Mouse (Mus musculus) adrenal gland, adult 2 months (tissue): Measurements from ENCODE around the gene Pigw. TPM values are rescaled to one million over a fixed set of nuclear protein-coding genes. Genes with fewer than 3 reads are reported as not detected.

Source experiments
- DNase-seq: peaks from one replicate; pipeline ENCODE4 v3.0.0; 2021
- long read RNA-seq: library from polyadenylated mRNA; stranded (forward); transcript quantifications from one replicate; pipeline ENCODE4 v2.0.0, GENCODE M21; 2021
- polyA plus RNA-seq: library from polyadenylated mRNA; depleted of rRNA; stranded (reverse); fragments of >200 nt; gene quantifications from 2 replicates; pipeline ENCODE4 v1.2.3, GENCODE M21; 2012; rRNA removed
- total RNA-seq, 2 experiments: library from RNA; stranded (reverse); gene quantifications; 2 replicates each; pipeline ENCODE4 v1.2.3; 2021

Gene Pigw
- 10 to 100 TPM in 1 of 2 experiments, 1 to 10 TPM in 1; 6.5 to 10.1 TPM for total RNA-seq
- polyA plus RNA-seq = 1.2 and 1.9 TPM in 2 replicates
- long read RNA-seq, partial matches to known transcripts = 0 of 3 reads
- long read RNA-seq, other reads (novel, unspliced or antisense) = 1 of 3 reads

GRCm38 (mm10) chr11:84879772-84880464 is at the start of gene Pigw, which contains the start of gene Myo19:
Pigw (minus strand) TSS chr11:84880285.
Myo19 (plus strand) TSS chr11:84880148.
- peak; percentile 92 for DNase-seq

- no peak for DNase-seq
Measured at GRCm38 (mm10) chr11:84920981-84921380, 40.9 kb upstream of the Pigw start.

DNA sequence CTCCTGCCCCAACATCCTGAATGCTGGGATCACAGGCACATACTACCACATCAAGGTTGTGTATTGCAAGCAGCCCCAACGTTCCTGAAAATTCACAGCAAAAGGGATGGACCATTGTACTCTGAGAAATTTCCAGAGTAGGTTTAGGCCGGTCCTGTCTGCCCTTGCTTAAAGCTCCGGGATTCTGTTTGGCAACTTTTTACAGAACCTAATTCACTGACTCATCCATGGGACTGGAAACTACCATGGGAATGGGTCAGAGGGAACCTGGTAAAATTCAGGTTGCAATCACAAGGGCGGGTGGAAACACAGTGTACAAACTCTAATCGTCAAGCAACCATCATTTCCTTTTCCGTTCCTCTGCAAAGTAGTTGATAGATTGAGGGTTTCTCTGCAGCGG is 39.9 kb upstream of the Pigw start:
- DNase-seq = no peak

GRCm38 (mm10) chr11:84919276-84919675 is 39.2 kb upstream of the Pigw start:
- peak; percentile 19 for DNase-seq

GRCm38 (mm10) chr11:84918425-84918824 is 38.3 kb upstream of the Pigw start:
- peak; percentile 77 for DNase-seq

- no peak for DNase-seq
Measured at GRCm38 (mm10) chr11:84916703-84917300, 36.7 kb upstream of the Pigw start.

DNA sequence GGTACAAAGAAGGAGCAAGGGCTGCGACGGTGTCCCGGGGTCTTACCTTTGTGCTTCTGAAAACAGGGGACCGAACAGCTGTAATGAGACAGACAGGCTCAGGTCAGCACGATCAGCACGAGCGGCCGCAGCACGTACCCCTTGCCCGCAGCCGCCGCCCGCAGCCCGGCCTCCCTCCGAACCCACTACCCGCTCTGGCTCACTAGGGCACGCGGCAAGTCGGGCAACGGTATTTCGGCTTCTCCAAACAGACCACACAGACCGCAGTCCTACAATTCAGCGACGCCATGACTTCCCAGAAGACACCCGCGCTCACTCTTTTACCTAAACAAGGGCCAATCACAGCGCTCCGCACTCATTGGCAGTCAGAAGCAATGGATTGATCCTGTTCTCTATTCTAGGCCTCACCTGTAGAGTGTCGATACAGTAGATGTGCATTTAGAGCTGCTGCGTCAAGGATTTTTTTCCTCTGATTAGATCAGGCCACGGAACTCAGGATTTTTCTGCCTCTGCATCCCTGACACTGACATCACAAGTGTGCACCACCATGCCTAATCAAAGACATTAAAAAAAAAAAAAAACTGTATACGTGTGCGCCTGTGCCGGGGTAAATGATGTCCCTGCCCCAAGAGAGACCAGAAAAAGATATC is 36.1 kb upstream of the Pigw start, which contains the start of gene Znhit3:
Znhit3 (minus strand) TSS at position 314 of the 650 bp plus-strand sequence.
- peak; percentile 87 for DNase-seq

- DNase-seq = no peak
Measured at GRCm38 (mm10) chr11:84914673-84915072, 34.6 kb upstream of the Pigw start.

DNA sequence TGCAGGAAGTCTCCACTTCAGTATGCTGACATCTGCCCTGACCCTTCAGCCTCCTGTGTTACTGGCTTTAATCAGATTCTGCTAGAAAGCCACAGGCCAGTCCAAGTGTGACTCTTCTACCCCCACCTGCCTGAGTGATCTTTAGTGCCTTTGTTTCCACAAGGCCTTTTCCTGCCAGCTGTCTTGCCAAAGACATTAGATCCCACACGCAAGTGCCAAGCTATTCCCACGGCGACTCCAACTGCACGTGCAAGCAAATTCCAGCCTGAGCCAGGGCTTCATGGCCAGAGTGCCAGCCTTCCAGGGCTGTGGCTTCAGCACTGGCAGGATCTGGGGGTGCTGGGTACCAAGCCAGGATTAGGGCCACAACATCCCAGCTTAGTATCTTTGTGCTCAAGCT is 30.3 kb upstream of the Pigw start:
- DNase-seq = peak; percentile 11

- DNase-seq = no peak
Measured at GRCm38 (mm10) chr11:84908480-84908879, 28.4 kb upstream of the Pigw start.

DNA sequence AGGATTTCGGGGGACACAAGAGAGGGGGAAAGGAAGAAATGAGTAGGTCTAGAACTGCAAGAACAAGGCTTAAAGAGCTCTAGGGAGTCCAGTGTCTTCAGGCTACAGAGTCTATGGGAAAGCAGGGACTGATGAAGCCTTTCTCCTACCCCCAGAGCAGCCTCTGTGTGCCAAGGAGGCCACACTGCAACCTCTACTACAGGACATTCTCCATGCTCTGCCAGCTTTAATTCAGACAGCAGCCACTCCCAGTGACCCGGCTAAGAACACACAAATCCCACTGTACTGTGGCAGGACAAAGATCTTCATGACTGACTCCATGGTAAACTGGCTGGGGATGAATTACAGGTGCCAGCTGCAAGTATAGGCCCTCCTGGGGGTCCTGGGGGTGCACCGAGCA is 27.0 kb upstream of the Pigw start:
- no peak for DNase-seq

GRCm38 (mm10) chr11:84904597-84905144 is 24.6 kb upstream of the Pigw start:
- DNase-seq = no peak

GRCm38 (mm10) chr11:84893113-84893512 is 13.0 kb upstream of the Pigw start:
- DNase-seq = no peak

GRCm38 (mm10) chr11:84891705-84892104 is 11.6 kb upstream of the Pigw start:
- DNase-seq = no peak

DNA sequence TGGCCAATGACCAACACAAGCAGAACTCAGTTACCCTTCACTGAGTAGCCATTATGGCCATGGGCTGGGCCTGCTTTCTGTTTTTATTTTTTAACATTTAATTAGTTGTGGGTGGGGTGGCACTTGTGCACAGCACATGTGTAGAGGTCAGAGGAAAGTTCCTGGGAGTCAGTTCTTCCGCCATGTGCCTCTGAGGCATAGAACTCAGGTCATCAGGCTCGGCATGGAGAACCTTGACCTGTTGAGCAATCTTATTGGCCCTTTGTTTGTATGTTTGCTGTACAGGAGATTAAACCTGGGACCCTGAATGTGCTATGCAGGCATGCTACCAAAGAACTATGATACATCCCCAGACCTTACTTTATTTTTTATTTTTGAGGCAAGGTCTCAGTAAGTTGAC is 9.4 kb upstream of the Pigw start:
- DNase-seq = no peak

DNA sequence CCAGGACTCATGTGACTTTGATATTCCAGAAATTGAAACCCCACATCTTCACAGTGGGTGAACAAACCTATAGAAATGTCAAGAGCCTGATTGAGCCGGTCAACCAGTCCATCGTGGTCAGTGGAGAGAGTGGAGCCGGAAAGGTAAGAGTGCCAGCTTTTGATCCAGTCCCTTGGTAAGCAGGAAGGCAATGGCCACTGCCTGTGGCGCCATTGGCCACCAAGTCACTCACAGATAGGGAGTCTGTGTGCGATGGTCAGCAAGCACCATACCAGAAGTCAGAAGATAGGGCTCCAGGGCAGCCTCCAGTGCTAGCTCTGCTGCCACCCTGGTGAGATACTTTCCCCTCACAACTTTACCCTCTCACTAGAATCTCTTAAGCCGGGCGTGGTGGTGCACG is 7.9 kb upstream of the Pigw start:
- DNase-seq = no peak

DNA sequence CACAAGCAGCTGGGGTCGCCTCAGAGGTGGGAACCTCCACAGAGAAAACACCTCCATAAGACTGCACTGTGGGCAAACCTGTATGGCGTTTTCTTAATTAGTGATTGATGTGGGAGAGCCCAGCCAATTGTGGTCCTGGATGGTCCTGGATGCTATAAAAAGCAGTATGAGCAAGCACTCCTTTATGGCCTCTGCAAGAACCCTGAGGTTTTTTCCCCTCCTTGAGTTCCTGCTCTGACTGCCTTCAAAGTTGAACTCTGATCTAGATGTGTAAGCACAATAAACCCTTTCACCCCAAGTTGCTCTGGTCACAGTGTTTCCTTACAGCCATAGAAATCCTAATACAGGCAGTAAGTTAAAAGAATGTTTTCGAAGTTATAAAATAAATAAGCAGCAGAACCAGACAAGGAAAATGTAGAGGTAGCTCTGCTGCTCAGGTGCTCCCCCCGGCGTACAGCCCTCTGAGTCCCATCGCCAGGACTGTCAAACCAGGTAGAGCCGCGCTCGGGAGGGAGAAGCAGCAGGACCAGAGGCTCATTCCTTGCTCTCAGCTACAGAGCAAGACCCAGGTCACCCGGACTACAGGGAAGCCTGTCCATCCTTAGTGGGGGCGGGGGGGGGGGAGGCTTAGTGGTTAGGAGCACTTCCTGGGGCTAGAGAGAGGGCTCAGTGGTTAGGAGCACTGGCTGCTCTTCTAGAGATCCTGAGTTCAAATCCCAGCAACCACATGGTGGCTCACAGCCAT is 6.9 kb upstream of the Pigw start:
- DNase-seq = no peak

- DNase-seq = no peak
Measured at GRCm38 (mm10) chr11:84886236-84886635, 6.2 kb upstream of the Pigw start.

DNA sequence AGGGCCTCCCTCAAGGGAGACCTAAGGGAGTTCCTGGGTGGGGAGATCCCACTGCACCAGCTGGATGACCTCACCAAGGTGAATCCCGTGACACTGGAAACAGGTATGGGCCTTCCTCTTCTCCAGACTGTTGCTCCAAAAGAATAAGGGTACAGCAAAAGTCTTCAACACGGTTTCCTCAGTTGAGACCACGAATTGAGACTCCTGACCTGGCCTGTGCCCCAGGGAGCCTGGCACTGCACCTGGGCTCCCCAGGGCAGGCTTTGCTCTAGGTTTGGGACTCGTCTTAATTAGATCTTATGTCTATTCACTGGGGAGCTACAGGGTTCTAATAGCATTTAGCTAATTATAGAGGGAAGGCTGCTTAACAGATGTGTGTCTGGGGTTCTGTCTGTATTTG is 5.2 kb upstream of the Pigw start:
- no peak for DNase-seq

- no peak for DNase-seq
Measured at GRCm38 (mm10) chr11:84882346-84882745, 2.3 kb upstream of the Pigw start.

DNA sequence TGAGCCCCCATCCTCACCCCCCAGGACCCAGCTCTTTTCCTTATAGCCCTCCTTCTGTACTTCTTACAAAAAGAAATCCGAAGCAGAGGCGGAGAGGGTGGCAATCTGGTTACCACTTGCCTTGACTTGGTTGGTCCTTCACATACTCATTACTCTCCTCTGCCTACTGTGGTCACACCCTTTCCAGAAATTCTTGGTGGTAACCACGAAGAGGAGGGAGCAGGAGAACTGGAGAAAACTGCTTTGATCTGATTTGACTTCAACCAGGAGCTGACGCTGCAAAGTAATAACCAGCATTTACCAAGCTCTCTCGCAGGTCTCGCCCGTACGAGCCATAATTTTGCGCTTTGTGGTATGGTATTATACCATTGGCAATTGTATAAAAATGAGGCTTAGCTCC is 886 bp upstream of the Pigw start:
- DNase-seq = no peak

DNA sequence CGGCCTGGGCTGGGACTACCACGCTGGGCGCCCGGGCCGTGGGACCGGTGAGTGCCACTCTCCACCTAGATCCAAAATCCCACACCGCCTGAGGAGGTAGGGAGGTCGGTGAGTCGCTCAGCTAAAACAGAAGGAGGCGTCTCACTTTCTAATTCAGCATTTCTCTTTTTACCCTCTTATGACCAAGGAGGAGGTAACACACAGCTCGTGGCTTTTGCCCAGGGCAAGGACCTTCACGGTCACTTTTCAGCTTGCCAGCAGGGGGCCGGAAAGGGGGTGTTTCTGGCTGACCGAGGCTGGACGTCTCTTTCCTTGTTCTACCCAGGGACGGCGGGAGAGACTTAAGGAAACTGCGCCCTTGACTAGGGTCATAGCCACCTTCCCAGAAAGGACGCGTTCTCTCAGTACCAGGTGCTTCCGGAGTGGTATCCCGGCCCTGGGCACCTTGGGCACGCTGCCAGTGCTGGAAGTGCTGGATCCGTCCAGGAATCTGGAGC is 428 bp upstream of the Pigw start:
- peak; percentile 75 for DNase-seq
